Mouse (Mus musculus) left cerebral cortex, postnatal 36 days (tissue): ENCODE results near the gene Lpar5. TPM values are rescaled to one million over a fixed set of nuclear protein-coding genes. Genes with fewer than 3 reads are reported as not detected.

Experiments
- DNase-seq, 2 experiments: peaks; one replicate each; pipeline ENCODE4 v3.0.0; 2021 to 2022; ENCODE audit warnings: low spot score in 2 of 2, mixed read lengths in 1 of 2
- intact Hi-C: fragments of 180-260 bp; cut with DNase I; formaldehyde crosslinking; loops from one replicate; pipeline ENCODE4 v1.15.1; 2025
- total RNA-seq, 2 experiments: library from RNA; stranded (reverse); gene quantifications; 2 replicates each; pipeline ENCODE4 v1.2.3; 2021

Gene Lpar5
- total RNA-seq, 2 experiments from 2014 or later: 0.48 to 0.84 TPM

DNA sequence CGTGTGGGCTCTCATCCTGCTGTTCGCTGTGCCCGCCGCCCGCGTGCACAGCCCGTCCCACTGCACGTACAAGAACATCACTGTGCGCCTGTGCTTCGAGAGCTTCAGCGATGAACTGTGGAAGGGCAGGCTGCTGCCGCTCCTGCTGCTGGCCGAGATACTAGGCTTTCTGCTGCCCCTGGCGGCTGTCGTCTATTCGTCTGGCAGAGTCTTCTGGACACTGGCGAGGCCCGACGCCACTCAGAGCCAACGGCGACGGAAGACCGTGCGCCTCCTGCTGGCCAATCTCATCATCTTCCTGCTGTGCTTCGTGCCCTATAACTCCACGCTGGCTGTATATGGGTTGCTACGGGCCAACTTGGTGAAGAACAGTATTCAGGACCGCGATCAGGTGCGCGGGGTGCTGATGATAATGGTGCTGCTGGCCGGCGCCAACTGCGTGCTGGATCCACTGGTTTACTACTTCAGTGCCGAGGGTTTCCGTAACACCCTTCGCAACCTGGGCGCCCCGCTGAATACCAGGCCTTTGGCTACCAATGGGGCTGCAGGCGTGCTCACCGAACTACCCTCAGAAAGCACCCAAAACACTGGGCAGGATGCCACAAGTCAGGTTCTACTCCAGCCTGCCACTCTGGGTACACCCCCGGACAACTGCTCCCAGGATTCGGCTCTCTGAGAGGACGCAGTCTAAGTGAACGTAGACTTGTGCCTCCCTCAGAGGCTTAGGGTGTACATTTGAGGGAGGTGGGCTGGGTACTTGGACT, 14.3 kb downstream of the Lpar5 start:
- DNase-seq: peak; percentile 78 to 79
- intact Hi-C loops: loop anchor here (5.0 to 10.0 kb wide), 3 partner anchors 77 to 227 kb away; partner anchors contain the start of genes Mlf2, P3h3 and Zfp384

DNA sequence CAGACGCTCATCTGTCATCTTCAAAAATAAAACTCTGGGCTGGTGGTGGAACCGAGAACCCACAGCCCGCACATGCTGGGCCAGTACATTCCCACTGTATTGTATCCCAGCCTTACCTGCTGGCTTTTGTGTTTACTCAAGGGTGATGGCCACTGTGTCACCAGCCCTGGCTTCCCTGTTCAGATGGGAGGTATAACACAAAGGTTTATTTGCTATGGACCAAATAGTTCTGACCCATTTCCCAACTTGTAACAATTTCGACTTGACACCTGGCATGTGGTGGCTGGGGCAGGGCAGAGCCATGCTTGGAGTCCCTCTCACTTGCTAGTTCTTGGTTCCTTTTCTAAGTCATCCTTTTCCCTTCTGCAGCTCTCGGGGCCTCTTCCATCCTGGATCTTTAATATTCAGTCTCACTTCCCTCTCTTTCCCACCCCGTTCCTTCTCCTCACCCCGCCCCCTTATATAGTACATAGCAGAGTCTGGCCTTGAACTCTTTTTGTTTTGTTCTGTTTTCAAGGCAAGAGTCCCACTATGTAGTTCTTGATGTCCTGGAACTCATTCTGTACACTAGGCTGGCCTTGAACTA, 15.2 kb downstream of the Lpar5 start:
- DNase-seq: no peak
- intact Hi-C loops: loop anchor here (5.0 to 10.0 kb wide), 3 partner anchors 78 to 228 kb away; partner anchors contain the start of genes Mlf2, P3h3 and Zfp384

DNA sequence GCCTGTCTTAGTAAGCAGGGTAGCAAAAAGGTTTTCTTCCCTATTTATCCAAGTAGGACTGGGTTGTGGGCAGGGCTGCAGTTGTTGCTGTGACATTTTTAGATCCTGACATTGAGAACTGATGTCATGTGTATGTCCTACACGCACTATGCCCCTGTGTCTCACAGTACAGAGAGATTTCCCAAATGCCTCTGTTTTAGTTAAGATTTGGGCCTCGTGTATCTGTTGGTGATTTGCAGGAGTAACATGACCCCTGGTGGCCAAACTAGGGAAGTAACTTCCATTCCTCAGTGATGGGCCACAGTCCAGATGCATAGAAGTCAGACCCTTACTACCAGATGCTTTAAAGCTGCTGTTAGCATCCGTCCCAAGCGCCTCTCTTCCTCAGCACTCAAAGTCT, 16.7 kb downstream of the Lpar5 start:
- intact Hi-C loops: loop anchor here (2.0 to 10.0 kb wide), 4 partner anchors 38 to 230 kb away; partner anchors contain the start of genes Mlf2, P3h3 and Zfp384
- DNase-seq: peak; percentile 32 to 54

DNA sequence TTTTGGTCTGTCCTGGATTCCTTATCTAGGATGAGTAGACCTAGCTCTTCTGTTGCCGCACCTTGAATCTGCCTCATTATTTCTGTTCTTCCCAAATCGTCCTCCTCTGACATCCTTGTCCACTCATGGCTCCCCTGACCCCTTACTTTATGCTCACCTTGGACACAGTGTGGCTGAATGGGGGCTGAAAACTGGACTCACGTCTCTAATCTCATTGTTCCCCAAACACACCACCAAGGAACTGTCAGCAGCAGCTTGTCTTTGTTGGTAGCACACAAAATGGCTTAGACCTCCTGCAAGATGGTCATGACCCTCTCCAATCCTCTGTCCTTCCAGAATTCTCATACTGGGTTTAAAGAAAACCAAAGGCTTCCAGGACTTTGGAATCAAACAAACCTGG, 20.2 kb downstream of the Lpar5 start:
- intact Hi-C loops: loop anchor here (5.0 to 10.0 kb wide), 3 partner anchors 83 to 233 kb away; partner anchors contain the start of genes P3h3 and Zfp384
- DNase-seq: no peak

DNA sequence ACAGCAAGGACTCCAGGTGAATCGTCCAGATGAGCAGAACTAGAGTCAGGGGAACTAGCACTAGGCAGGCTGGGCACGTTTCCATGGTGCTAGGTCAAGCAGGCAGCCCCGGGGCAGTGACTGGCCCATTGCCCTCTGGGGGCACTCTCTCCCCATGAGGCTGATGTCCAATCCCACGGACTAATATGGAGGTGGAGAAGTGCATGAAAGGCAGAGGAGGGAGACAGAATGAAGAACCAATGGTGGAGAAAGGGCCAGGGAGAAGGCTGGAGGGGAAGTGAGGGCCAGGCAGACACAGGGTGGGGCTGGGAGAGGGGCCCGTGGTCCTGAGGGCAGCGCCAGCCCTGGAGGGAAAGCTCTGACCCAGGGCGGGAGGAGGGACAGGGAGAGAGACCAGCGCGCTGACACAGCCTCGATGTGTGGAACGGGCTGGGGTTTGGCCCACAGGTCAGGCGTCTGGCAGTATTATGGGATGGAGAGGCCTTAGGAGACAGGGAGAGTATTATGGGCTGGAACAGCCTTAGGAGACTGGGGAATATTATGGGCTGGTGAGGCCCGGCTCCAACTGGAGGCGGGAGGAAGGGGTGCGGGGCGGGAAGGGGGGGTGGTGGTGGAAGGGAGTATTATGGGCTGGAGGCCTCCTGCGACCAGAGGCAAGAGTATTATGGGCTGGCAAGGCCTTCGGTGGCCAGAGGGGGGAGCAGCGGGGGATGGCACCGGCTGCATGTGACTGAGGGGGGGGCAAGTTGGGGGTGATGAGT, 21.0 kb downstream of the Lpar5 start:
- intact Hi-C loops: loop anchor here (5.0 to 10.0 kb wide), 3 partner anchors 84 to 234 kb away; partner anchors contain the start of genes P3h3 and Zfp384
- DNase-seq: peak; percentile 68 to 71

DNA sequence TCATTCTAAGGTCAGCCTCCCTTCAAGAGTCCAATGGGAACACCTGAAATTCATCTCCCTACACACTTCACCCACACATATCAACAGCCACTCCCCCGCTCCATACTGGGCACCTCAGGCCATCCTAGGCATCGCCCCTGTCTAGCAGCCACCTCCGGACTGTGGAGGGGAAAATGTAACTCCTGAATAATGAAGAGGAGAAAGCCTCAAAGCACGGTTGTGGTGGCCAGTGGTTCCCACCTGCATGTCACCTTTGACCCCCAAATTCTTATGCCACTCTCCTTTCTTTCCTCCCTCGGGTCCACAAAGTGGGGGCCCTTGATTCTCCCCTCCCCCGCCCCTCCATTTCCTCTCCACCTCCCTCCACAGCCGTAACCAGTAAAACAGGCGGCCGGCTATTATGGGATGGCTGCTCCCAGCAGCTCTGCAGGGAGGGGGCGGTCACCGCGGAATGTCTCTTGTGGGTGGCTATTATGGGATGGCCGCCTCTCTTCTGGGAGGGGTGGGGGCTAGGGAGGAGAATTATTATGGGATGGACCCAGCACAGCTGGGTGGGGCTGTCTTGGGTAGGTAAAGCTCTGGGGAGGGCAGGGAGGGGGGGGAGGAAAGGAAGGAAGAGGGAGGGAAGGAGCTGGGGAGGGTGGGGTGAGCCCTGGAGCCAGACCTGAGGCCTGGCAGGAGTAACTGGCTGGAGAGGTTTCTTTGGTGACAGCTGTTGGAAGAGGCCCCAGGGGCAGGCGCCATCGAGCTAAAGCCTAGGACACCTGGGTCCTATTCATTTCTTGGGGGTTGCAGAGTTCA, 22.0 kb downstream of the Lpar5 start:
- intact Hi-C loops: loop anchor here (5.0 to 10.0 kb wide), 3 partner anchors 85 to 235 kb away; partner anchors contain the start of genes P3h3 and Zfp384
- DNase-seq: peak; percentile 88

DNA sequence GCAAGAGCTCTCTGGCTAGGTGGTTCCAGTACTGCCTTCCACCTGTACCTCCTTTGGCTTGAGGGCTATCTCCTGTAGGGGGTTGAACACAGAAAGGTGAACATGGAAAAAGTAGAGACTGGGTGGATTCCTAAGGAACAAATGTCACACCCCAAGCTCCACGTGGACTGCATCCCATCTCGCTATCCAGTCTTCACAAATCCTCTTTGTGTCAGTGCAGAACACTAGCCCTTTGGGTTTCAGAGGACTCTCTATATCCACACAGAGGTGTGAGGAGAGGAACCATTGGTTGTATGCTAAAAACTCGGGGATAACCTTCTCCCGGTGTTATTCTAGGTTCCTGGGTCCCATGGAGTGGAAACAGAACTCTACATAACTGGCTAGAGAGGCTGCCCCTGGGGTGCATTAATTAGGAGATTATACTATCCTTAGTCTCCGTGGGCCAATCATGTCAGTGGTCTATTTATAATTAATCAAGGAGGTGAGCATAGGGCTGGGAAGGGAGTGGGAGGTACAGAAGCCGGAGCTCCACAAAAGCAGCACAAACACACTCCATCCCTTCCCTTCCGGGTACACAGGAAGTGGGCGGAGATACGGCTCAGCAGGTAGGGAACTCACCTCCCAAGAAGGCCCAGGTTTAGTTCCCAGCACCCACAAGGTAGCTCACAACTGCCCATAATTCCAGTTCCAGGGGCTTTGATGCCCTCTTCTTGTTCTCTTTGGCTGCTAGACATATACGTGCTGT, 22.8 kb downstream of the Lpar5 start:
- intact Hi-C loops: no loop called here
- DNase-seq: no peak

DNA sequence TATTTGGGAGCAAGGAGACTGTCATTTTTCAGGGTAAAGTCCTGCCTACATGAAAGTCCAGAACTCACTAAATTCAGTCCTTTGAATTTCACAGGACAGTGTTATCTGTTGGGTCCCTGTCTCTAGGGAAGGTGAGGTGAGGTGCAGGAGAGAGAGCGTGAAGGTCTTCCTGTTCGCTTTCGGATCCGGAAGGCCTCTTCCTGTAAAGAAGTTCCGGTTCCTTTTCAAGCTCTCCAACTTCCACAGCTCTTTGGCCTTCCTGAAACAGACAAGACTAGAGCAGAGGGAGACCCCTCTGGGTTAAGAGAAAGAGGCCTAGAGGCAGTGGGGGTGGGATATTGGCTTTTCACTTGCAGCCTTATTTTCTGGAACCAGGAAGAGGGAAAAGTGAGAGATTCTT, 24.7 kb downstream of the Lpar5 start:
- intact Hi-C loops: no loop called here
- DNase-seq: no peak

DNA sequence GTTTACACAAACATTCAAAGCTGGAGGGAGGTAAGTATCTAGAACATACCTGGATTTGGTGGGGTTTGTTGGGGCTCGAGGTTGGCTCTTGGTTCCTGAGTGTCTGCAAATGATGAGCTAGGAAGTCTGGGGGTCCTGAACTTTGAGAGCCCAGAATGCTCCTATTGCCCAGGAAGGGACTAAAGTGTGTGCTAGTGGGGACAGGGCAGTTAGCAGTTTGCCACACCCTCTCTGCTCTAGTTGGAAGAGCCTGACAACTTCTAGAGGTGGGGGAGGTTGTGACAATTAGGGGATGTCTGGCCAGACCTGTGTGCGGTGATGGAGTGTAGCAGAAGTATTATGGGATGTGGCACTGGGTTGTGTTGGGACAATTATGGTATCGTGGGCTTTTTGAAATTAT, 27.1 kb downstream of the Lpar5 start:
- intact Hi-C loops: loop anchor here (5.0 kb wide), 1 partner anchor 72 kb away; the partner anchor contains the start of gene Gapdh
- no peak for DNase-seq

DNA sequence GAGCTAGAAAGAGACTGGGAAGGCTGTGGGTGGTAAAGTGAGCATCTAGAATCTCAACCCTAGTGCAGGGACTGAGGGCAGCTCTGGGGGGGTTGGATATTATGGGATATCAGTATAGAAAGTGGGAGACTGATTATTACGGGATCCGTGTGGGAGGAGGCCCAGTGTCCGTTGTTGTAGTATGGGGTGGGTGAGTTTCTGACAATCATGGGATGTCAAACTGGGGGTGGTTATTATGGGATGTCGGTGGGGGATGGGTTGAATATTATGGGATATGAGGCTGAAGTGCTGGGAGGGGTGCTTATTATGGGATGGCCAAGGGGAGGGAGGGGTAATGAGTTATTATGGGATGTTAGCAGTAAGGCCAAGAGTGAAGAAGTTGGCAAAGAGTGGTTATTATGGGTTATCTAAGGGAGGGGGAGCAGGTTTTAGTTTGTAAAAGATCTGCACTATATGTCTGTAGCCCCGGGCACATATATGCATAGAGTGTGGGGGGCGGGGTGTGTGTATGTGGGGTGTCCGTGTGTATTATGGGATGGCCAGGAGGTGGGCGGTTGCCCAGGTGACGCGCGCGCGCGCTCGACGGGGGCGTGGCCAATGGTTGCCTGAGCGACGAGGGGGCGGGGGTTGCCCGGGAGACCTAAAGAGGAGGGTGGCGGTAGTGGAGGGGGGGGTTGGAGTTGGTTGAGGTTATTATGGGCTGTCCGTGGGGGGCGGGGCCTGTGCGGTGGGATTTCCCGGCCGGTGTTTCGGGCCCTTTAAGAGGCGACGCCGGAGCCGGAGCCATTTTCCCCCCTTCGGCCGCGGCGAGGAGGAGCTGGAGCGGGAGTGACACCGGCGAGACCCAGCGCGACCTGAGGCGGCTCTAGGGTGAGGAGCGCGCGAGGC, 27.9 kb downstream of the Lpar5 start, which contains the start of gene Chd4:
Chd4 (plus strand) TSS at position 591 of the 888 bp plus-strand sequence.
- peak; percentile 89 to 91 for DNase-seq
- intact Hi-C loops: loop anchor here (5.0 kb wide), 1 partner anchor 72 kb away; the partner anchor contains the start of gene Gapdh

DNA sequence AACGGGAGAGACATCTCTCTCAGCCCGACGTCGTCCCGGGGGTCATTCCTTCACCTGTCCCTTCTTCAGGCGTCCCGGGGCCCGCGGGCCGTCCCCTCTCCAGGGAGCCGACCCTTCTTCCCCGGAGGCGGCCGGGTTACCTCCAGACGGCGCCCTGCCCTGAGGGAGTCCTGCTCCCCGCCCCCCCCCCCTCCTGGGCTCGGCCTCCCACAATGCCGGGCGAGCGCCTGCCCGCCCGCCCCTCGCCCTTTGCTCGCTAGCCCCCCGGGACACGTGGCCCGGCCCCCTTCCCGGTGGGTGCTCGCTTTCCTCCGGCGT, 28.5 kb downstream of the Lpar5 start:
- no peak for DNase-seq
- intact Hi-C loops: loop anchor here (5.0 kb wide), 1 partner anchor 71 kb away; the partner anchor contains the start of gene Gapdh

DNA sequence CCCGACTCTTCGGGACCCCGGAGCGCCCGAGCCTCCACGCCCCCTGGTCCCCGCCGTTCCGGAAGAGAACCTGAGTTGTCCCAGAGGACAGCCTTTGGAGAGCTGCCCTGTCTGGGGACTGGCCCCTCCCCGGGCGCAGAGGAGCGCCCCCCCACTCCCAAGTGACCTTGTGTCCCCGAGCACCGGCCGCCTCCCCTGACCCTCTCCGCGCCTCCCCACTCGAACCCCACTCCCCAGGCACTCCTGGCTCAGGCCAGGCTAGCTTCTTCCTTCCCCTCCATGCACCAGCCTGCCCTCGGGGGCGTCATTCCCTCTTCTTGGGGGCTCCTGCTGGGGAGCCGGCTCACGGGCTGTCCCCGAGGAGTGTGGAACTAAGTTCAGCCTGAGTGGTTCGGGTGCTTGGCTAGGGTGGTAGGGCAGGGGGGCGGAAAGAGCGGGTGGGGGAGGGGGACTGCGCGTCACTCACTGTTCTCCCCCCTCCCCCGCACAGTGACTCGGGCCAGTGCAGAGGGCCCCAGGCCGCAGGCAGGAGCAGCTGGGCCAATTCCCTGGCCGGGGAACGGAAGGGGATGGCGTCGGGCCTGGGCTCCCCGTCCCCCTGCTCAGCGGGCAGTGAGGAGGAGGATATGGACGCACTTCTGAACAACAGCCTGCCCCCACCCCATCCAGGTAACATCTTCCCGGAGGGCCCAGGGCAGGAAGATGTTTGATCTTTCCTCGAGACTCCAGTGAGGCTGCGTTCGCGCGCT, 29.1 kb downstream of the Lpar5 start:
- intact Hi-C loops: loop anchor here (5.0 kb wide), 1 partner anchor 71 kb away; the partner anchor contains the start of gene Gapdh
- DNase-seq: peak; percentile 35 to 53

DNA sequence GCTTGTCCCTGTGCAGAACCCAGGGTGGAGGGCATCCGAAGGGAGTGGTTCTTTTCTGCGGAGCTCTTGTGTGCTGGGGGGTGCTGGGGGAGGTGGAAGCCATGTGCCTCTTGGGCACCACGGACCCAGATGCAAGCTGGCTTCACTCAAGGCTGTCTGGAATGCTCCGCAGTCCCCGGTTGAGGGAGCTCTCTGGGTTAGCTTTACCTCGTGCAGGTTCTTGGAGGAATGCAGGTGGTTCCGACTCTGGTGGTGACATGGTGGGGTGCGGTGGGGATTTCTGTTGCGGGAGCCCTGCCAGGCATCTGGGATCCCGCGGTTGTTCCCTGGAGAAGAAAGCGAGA, 29.6 kb downstream of the Lpar5 start:
- peak in 1 of 2 experiments; percentile 39 for DNase-seq
- intact Hi-C loops: loop anchor here (5.0 kb wide), 1 partner anchor 70 kb away; the partner anchor contains the start of gene Gapdh

DNA sequence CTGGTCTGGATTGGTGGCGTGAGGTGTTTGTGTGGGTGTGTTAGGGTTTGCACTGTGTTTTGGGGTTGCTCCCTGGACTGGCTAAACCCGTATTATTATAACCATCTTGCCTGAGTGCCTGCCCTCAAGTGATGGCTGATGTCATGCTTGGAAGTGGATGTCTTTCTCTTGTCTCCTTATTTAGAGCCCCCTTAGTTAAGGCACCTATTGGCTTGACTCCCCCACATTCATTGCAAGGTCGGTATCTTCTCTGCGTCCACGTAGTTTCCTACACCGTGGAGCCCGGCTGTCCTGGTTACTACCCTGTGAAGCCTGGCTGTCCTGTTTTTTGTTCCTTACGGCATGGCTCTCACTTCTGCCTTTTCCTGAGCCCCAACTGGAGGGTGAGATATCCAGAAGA, 30.2 kb downstream of the Lpar5 start:
- intact Hi-C loops: loop anchor here (5.0 kb wide), 1 partner anchor 69 kb away; the partner anchor contains the start of gene Gapdh
- DNase-seq: peak in 1 of 2 experiments; percentile 22

DNA sequence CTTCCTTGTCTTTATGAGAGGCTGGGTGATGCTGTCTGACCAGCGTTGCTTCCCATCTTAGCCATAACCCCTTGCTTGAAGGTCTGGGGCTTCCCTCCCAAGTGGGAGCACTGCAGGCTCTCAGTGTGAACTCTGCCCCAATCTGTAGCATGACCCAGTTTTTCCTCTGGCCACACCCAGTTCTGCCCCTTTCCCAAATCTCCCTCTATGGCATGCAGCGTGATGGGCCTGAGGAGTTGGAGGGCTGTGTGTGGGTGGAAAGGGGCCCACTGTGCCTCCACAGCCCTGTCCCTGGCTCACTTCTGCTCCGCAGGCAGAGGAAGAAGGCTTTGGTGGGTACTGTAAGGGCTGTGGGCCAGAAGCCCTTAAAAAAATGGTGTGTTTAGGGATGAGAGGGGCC, 30.8 kb downstream of the Lpar5 start:
- intact Hi-C loops: loop anchor here (5.0 kb wide), 1 partner anchor 69 kb away; the partner anchor contains the start of gene Gapdh
- no peak for DNase-seq

DNA sequence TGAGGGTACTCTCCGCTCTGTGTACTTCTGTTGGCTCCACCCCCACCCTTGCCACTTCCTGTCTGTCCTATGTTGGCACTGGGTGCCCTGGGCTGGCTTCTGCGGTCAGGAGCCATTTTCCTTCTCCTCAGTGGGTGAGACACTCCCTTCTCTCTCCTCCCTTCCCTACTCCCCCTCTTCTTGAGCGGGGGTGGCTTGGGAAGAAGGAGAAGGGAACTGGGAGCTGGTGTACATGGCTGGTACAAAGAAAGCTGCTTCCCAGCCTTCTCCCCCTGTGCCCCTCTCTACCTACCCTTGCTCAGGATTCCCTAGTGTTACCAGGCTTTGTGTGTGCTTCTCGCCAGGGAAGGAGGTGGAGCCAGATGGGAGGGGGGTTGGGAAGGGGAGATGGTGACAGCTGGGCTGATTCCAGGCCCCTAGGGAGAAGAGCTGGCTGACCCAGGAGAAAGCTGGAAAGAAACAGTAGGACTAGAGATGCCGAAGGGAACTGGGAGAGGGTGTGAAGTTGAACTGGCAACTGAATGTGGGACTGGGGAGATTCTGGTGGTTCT, 31.8 kb downstream of the Lpar5 start:
- intact Hi-C loops: loop anchor here (5.0 kb wide), 1 partner anchor 68 kb away; the partner anchor contains the start of gene Gapdh
- DNase-seq: peak in 1 of 2 experiments; percentile 30
